8 mouse cellular contexts compared by ENCODE assay signal in the genomic region with DNA sequence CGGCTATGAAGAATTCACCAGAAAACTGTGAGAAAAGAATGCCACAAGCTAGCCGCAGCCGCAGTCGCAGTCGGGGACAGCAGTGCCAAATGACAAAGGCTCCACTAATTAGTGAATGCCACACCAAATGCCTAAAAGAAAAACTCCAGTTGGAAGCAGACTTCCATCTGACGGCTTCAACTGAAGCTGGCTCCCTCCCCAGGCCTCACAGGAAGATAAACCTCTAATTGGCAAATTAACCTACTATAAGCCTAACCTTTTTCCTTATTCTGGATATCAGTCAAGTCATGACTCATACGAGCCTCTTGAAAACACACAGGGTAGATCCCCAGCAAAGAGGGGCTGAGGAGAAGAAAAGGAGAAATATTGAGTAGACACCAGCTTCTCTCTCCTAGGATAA. TPM values are rescaled to one million over a fixed set of nuclear protein-coding genes. Genes with fewer than 3 reads are reported as not detected.
DNase-seq lines count a peak whose midpoint lies in the region; ATAC-seq and TF ChIP-seq lines count a peak whose summit lies in the region.

No protein-coding gene starts in this region.

- H3K4me3 ChIP-seq in heart, postnatal 0 days (ENCODE audit: low read depth, low read length): no peak overlapping the region

- peak; percentile 35 to 48 for DNase-seq in heart, adult 18-20 months
- DNase-seq in heart, postnatal 4 days: no peak
- DNase-seq in right cerebral cortex, postnatal 25 days: peak; percentile 6
- DNase-seq in right cerebral cortex, adult 18-20 months: no peak
- DNase-seq in heart, postnatal 0 days (ENCODE audit: low spot score): no peak
- DNase-seq in ovary, adult 18-20 months (ENCODE audit: low spot score): no peak
- DNase-seq in natural killer cell, adult 2 months (ENCODE audit: low spot score in 2 of 2): no peak
- DNase-seq in thymus, postnatal 10 days (ENCODE audit: low spot score in 2 of 2): no peak

- H3K27me3 ChIP-seq in heart, postnatal 0 days (ENCODE audit: control insufficient read depth, insufficient read depth, low read length): no peaks in the 10 kb centered on the region

- 43% methylated on average over 7 of the region's 7 CpGs for WGBS in heart, postnatal 0 days

- H3K4me1 ChIP-seq in heart, postnatal 0 days (ENCODE audit: control insufficient read depth, insufficient read depth): peaks cover 14% of the 10 kb centered on the region

- H3K36me3 ChIP-seq in heart, postnatal 0 days (replicated peaks; ENCODE audit: control insufficient read depth, insufficient read depth, low read length): no peaks in the 10 kb centered on the region

- no peak for TF ChIP-seq EP300 in heart, postnatal 0 days (IDR thresholded peaks at IDR 0.05; ENCODE audit: low read depth)

- H3K9ac ChIP-seq in heart, postnatal 0 days (replicated peaks; ENCODE audit: low read depth, low read length): no peak overlapping the region

- TF ChIP-seq CTCF in heart, postnatal 0 days (IDR thresholded peaks at IDR 0.05; ENCODE audit: low read depth): no peak

- H3K4me2 ChIP-seq in heart, postnatal 0 days (ENCODE audit: low read depth, low read length): no peak overlapping the region

- no peak for ATAC-seq in heart, postnatal 0 days (ENCODE audit: insufficient read depth, low read depth)

- no peaks in the 10 kb centered on the region for H3K9me3 ChIP-seq in heart, postnatal 0 days (replicated peaks; ENCODE audit: control insufficient read depth, low read length)

- H3K27ac ChIP-seq in heart, postnatal 0 days (ENCODE audit: low read depth): peak overlapping the region; percentile 53; the same call in 1 of the 2 replicates

RNA-seq across cellular contexts. Expression of a gene that starts 44.9 kb away (rescaled TPM):
- 1 to 10 TPM; 7.0 to 7.5 TPM for total RNA-seq in heart, adult 18-20 months (2021)
- 10 to 100 TPM; 17.1 to 18.7 TPM for total RNA-seq in heart, postnatal 4 days (2021)
- 13.3 and 16.5 TPM in 2 replicates for total RNA-seq in heart, postnatal 0 days (2014; rRNA removed; ENCODE audit: low replicate concordance)
- 11.6 TPM in 2 replicates for polyA plus RNA-seq in heart, postnatal 0 days (2015; fragmentation: Nextera tagmentation; extraction: Ambion mirVana)

Comparison
In these comparisons a context has a peak if more than half of its experiments do, and no peak if none do; other contexts are left out.
1. DNase-seq: peak in heart, adult 18-20 months (2 of 2) and right cerebral cortex, postnatal 25 days (single experiment); none in heart, postnatal 4 days (single experiment), right cerebral cortex, adult 18-20 months (single experiment), heart, postnatal 0 days (single experiment), ovary, adult 18-20 months (single experiment), natural killer cell, adult 2 months (0 of 2) and thymus, postnatal 10 days (0 of 2).